Mouse (Mus musculus) stomach, embryonic 16.5 days (tissue): ENCODE measurements around the gene Grid2. TPM values are rescaled to one million over a fixed set of nuclear protein-coding genes. Genes with fewer than 3 reads are reported as not detected.

Source experiments
- ATAC-seq: fragments of 200-750 bp; cut with Nextera tagmentation; 2 replicates; pipeline ENCODE4 v1.8.0; 2017; ENCODE audit warnings: moderate number of reproducible peaks, moderate TSS enrichment; ENCODE audit not compliant: insufficient read depth, low FRiP score
- H3K27ac ChIP-seq: fragments of 300-500 bp; sonication (generic); 2 replicates; pipeline ENCODE4 v1.5.1; 2014; ENCODE audit warnings: low read length
- H3K27me3 ChIP-seq: fragments of 300-500 bp; sonication (generic); 2 replicates; pipeline ENCODE4 v1.6.1; 2014; ENCODE audit warnings: low read length, control low read depth, mixed read lengths; ENCODE audit not compliant: control insufficient read depth, insufficient read depth
- H3K36me3 ChIP-seq: fragments of 300-500 bp; sonication (generic); 2 replicates; pipeline ENCODE4 v1.6.1; 2014; ENCODE audit warnings: low read length; ENCODE audit not compliant: control insufficient read depth, insufficient read depth
- H3K4me1 ChIP-seq: fragments of 300-500 bp; sonication (generic); 2 replicates; pipeline ENCODE4 v1.6.1; 2014; ENCODE audit warnings: low read length, control low read depth, mixed read lengths; ENCODE audit not compliant: control insufficient read depth, insufficient read depth
- H3K4me2 ChIP-seq: fragments of 300-500 bp; sonication (generic); 2 replicates; pipeline ENCODE4 v1.6.1; 2014; ENCODE audit warnings: low read depth, low read length, mixed read lengths
- H3K4me3 ChIP-seq: fragments of 300-500 bp; sonication (generic); replicated peaks from 2 replicates; pipeline ENCODE4 v1.5.1; 2014; ENCODE audit warnings: mild to moderate bottlenecking, low read length
- H3K9ac ChIP-seq: fragments of 300-500 bp; sonication (generic); 2 replicates; pipeline ENCODE4 v1.6.1; 2014; ENCODE audit warnings: low read length
- H3K9me3 ChIP-seq: fragments of 300-500 bp; sonication (generic); replicated peaks from 2 replicates; pipeline ENCODE4 v1.6.1; 2016; ENCODE audit warnings: low read length, control low read depth; ENCODE audit not compliant: control insufficient read depth
- WGBS: fragments of 180-500 bp; shearing (Covaris S2); extraction: QIAGEN DNeasy Blood & Tissue Kit; methylation state at CpG from one replicate; pipeline ENCODE4 v1.1.7; 2014; 5-methylcytosine and 5-hydroxymethylcytosine counted together
- polyA plus RNA-seq: library from polyadenylated mRNA; unstranded; fragments of >200 nt; fragmentation: Nextera tagmentation; extraction: Ambion mirVana; gene quantifications from 2 replicates; pipeline ENCODE4 v1.2.1, GENCODE M21; 2015

Grid2 gene
- polyA plus RNA-seq, 1 experiment from 2014 or later, result 0.68 TPM

- H3K4me3 ChIP-seq, result peak overlapping the region; percentile 47
- WGBS, result 0% methylated on average over 53 of the region's 53 CpGs
- H3K27ac ChIP-seq, result no peak overlapping the region
- H3K4me1 ChIP-seq, result peaks cover 16% of the 10 kb centered on the region
- peak overlapping the region; percentile 86 for H3K4me2 ChIP-seq
- no peaks in the 10 kb centered on the region for H3K36me3 ChIP-seq
- H3K9ac ChIP-seq, result peak overlapping the region; percentile 35; the same call in 1 of the 2 replicates
- peaks cover 60% of the 10 kb centered on the region for H3K27me3 ChIP-seq
- ATAC-seq, result peak; percentile 72; the same call in 1 of the 2 replicates
- H3K9me3 ChIP-seq, result no peaks in the 10 kb centered on the region
Measured at GRCm38 (mm10) chr6:64729231-64730011, 1473.7 kb downstream of the Grid2 start.

GRCm38 (mm10) chr6:64730030-64730429 is 1474.4 kb downstream of the Grid2 start:
- ATAC-seq, result no peak
- H3K9ac ChIP-seq, result no peak overlapping the region

GRCm38 (mm10) chr6:64730506-64731020 is 1474.9 kb downstream of the Grid2 start:
- no peak overlapping the region for H3K4me3 ChIP-seq
- H3K36me3 ChIP-seq, result no peaks in the 10 kb centered on the region
- H3K4me2 ChIP-seq, result no peak overlapping the region
- WGBS, result 8% methylated on average over 14 of the region's 14 CpGs
- no peaks in the 10 kb centered on the region for H3K9me3 ChIP-seq
- no peak overlapping the region for H3K27ac ChIP-seq
- peaks cover 71% of the 10 kb centered on the region for H3K27me3 ChIP-seq
- ATAC-seq, result no peak
- peaks cover 21% of the 10 kb centered on the region for H3K4me1 ChIP-seq
- no peak overlapping the region for H3K9ac ChIP-seq

More at GRCm38 (mm10) chr6:64730030-64730429, 1474.4 kb downstream of the Grid2 start:
- Histone ChIP-seq H3K27ac (no peak overlapping the region), H3K36me3 (no peaks in the 10 kb centered on the region), H3K4me3 (peak overlapping the region; percentile 47), H3K4me1 (peaks cover 21% of the 10 kb centered on the region), H3K27me3 (peaks cover 66% of the 10 kb centered on the region), H3K9me3 (no peaks in the 10 kb centered on the region), H3K4me2 (peak overlapping the region; percentile 86)
- WGBS, result under 1% methylated on average over 19 of the region's 19 CpGs

- no peaks in the 10 kb centered on the region for H3K9me3 ChIP-seq
- WGBS, result 9% methylated on average over 7 of the region's 7 CpGs
- H3K27ac ChIP-seq, result no peak overlapping the region
- H3K4me1 ChIP-seq, result peaks cover 21% of the 10 kb centered on the region
- no peak overlapping the region for H3K9ac ChIP-seq
- no peaks in the 10 kb centered on the region for H3K36me3 ChIP-seq
- H3K27me3 ChIP-seq, result peaks cover 75% of the 10 kb centered on the region
- no peak overlapping the region for H3K4me2 ChIP-seq
- H3K4me3 ChIP-seq, result no peak overlapping the region
- no peak for ATAC-seq
Measured at GRCm38 (mm10) chr6:64731126-64731525, 1475.5 kb downstream of the Grid2 start.

GRCm38 (mm10) chr6:64731621-64732320 is 1476.1 kb downstream of the Grid2 start:
- no peaks in the 10 kb centered on the region for H3K9me3 ChIP-seq
- H3K36me3 ChIP-seq, result no peaks in the 10 kb centered on the region
- no peak for ATAC-seq
- H3K9ac ChIP-seq, result no peak overlapping the region
- H3K4me2 ChIP-seq, result no peak overlapping the region
- peaks cover 21% of the 10 kb centered on the region for H3K4me1 ChIP-seq
- H3K27me3 ChIP-seq, result peaks cover 81% of the 10 kb centered on the region
- no peak overlapping the region for H3K4me3 ChIP-seq
- no peak overlapping the region for H3K27ac ChIP-seq
- WGBS, result 4% methylated on average over 8 of the region's 8 CpGs

- 3% methylated on average over 4 of the region's 4 CpGs for WGBS
- Histone ChIP-seq H3K4me3 (no peak overlapping the region), H3K9me3 (no peaks in the 10 kb centered on the region), H3K9ac (no peak overlapping the region), H3K4me1 (peaks cover 17% of the 10 kb centered on the region), H3K27ac (no peak overlapping the region), H3K36me3 (no peaks in the 10 kb centered on the region), H3K4me2 (no peak overlapping the region), H3K27me3 (peaks cover 70% of the 10 kb centered on the region)
- no peak for ATAC-seq
Measured at GRCm38 (mm10) chr6:64733311-64733710, 1477.6 kb downstream of the Grid2 start.

GRCm38 (mm10) chr6:64734441-64735320 is 1479.0 kb downstream of the Grid2 start:
- peaks cover 57% of the 10 kb centered on the region for H3K27me3 ChIP-seq
- WGBS, result 2% methylated on average over 53 of the region's 54 CpGs
- peak overlapping the region; percentile 43 for H3K4me3 ChIP-seq
- no peak overlapping the region for H3K9ac ChIP-seq
- no peak overlapping the region for H3K27ac ChIP-seq
- H3K4me2 ChIP-seq, result peak overlapping the region; percentile 75
- H3K4me1 ChIP-seq, result peaks cover 9% of the 10 kb centered on the region
- no peaks in the 10 kb centered on the region for H3K36me3 ChIP-seq
- H3K9me3 ChIP-seq, result no peaks in the 10 kb centered on the region
- ATAC-seq, result no peak

- WGBS, result 55% methylated on average over 4 of the region's 4 CpGs
- Histone ChIP-seq H3K27me3 (peaks cover 49% of the 10 kb centered on the region), H3K36me3 (no peaks in the 10 kb centered on the region), H3K27ac (no peak overlapping the region), H3K4me1 (peaks cover 9% of the 10 kb centered on the region), H3K9ac (no peak overlapping the region), H3K4me2 (no peak overlapping the region), H3K4me3 (no peak overlapping the region), H3K9me3 (no peaks in the 10 kb centered on the region)
- ATAC-seq, result no peak
Measured at GRCm38 (mm10) chr6:64736317-64736716, 1480.6 kb downstream of the Grid2 start.
